Mouse (Mus musculus) frontal cortex, postnatal 25 days (tissue): Measurements from ENCODE around the gene Podn.
A peak's percentile ranks its signal among the peaks of the same experiment; 100 is the strongest.
"Not testable (repeated sequence)": the region's sequence is repeated elsewhere in the genome, so short reads cannot be mapped to it uniquely, and the experiment has no call there.

Experiments used
- DNase-seq, 2 experiments: peaks; one replicate each; pipeline ENCODE4 v3.0.0; 2022; ENCODE audit warnings: low spot score in 2 of 2

The Podn gene

GRCm38 (mm10) chr4:108096345-108096744 is at the start of gene Podn:
TSS of gene Podn (minus strand) at chr4:108096445.
- no peak for DNase-seq

DNA sequence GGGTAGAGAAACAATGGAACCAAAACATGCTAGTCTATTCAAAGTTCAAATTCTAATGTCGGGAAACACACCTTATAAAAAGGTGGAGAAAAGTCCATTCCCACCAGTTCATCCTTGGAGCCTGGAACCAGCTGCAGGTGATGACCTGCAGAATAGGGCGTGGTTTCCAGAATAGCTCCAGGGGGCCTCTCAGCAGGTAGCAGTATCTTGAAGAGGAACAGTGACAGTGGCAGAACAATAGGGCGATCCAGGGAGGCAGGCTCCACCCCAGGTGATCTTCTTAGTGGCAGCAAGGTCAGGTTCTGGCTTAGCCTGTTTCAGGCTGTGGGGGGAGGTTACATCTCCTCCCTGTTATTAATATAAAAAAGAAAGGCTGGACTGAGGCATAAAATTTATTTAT is 49.3 kb upstream of the Podn start:
- not testable (repeated sequence) for DNase-seq

DNA sequence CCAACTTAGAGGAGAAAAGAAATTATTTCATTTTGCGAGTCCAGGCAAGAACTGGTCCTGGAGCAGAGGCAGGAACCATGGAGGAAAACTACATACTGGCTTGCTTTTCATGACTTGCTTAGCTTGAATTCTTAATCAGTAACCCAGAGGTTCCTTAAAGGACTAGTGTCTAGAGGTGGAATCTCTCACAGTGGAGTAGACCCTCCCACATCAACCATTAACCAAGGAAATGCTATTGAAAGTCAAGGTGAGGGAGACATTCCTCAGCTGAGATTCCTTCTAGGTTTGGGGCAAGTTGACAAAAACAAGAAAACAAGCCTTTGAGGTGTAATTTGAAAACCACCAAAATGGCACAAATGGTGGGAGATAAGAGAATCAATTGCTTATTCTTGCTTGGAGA is 48.6 kb upstream of the Podn start, which contains the start of gene Scp2:
Gene Scp2, minus strand, starts transcription at position 119 of the 400 bp plus-strand sequence.
- no peak for DNase-seq

GRCm38 (mm10) chr4:108143778-108144177 is 47.5 kb upstream of the Podn start:
- DNase-seq, result no peak

GRCm38 (mm10) chr4:108143178-108143577 is 46.9 kb upstream of the Podn start:
- DNase-seq, result not testable (repeated sequence)

DNA sequence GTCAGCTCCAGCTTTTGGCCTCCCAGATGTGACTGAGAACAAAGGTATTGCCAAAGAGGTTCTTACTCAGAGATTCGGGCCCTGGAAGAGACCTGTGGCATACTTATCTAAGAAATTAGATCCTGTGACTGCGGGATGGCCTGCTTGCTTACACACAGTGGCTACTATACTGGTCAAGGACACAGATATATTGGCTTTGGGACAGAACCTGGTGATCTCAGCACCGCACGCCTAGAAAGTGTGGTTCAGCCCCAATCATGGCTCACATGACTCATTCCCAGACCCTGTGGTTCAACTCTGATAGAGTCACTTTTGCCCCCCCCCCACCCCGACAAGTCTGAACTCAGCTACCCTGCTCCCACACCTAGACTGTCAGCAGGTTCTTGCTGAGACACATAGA is 40.7 kb upstream of the Podn start:
- no peak for DNase-seq

- no peak for DNase-seq
These were observed 34.2 kb upstream of the Podn start for GRCm38 (mm10) chr4:108130452-108130851.

DNA sequence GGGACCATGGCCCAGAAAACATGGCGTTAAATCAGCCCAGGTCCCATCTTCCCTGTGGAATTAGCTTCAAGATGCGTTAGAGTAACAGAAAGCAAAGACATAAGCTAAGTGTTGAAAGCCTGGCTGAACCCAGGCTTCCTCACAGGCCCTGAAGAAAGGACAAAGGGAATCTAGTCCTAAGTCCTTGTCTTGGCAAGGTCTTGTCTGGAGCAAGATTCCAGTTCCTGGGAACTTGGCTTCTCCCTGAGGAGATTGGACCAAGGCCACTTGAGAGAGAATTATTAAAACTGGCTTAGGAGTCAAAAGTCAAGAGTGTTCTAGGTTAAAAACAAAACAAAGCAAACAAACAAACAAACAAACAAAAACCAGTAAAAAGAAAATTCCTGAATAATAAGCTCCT is 32.1 kb upstream of the Podn start:
- DNase-seq, result no peak

DNA sequence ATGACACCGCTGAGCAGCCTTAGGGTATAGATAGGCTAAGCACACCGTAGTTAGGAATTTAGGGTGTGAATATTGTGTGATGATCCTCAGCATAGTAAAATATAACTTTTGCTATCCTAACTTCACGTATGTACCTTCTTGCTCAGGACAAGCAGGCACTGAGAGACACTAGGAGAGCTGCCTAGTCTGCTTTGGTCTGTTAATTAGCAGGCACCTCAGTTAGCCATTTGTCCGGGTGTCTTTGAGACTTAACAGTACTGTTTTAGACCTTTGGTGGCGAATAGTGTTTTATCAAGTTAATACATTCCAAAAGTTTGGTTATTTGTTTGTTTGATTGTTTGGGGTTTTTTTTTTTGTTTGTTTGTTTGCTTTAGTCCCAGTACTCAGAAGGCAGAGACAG is 31.3 kb upstream of the Podn start:
- no peak for DNase-seq

DNA sequence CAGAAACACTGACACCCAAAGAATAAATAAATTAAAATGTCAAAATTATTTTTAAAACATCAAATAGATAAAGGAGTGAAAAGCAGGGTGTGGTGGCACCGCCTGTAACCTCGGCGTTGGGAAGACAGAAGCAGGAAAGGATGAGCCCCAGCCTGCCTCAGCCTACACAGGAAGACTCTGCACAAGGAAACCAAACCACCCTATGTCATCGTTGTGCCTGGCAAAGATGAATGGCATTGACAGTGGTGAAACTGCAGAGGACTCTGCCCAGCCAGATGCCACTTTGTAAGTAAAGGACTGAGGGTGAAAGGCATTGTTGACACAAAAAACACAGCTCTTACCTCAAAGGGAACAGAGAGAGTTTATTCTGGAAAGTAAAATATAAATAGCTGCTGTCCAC is 30.0 kb upstream of the Podn start:
- no peak for DNase-seq

DNA sequence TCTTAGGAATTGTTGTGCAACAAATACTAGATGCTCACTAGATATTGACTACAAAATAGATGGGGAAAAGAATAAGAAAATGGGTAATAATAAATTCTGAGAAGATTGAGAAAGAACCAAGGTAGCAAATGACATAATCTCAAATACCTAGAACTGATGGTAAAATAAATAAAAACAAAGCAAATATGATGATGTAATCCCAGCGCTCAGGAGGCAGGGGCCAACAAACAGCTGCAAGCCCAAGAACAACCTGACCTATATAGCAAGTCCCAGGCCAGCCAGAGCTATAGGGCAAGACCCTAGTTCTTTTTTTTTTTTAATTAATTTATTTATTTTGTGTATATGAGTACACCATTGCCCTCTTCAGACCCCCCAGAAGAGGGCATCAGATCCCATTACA is 27.9 kb upstream of the Podn start:
- DNase-seq, result no peak

GRCm38 (mm10) chr4:108117924-108118876 is 22.0 kb upstream of the Podn start:
- DNase-seq, result peak; percentile 79 to 94

- no peak for DNase-seq
These were observed 21.2 kb upstream of the Podn start for GRCm38 (mm10) chr4:108117488-108117887.

DNA sequence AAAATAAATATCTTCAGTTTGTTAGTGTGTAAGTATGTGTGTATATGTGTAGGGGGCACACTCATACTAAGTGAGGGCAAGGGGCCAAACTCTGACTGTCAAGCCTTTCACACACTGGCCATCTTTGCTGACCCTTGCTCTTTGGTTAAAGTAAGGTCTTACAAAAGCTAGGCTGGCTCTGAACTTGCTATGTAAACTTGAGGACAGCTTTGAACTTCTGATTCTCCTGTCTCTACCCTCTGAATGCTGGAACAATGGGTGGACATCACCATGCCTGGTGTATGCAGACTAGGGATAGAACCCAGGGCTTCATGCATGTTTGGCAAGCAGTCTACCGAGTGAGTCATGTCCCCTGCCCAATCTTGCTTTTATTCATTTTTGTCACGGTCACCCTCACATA is 20.2 kb upstream of the Podn start:
- DNase-seq, result no peak

DNA sequence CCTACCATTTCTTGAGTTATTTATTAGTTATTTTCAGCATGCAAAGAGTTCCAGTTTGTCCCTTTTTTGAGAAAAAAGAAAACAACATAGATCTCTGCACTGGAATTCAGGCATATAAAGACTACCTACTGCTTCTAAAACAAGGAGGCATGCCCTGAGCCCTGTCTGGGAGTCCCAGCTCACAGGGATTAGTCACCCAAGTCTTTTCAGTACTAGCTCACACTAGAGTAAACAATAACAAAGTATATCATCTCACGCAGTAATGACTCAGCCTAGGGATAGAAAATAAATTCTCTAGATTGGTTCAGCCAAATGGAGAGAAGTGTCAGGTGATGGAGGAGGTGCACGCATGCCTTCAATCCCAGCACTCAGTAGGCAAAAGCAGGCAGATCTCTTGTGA is 14.5 kb upstream of the Podn start:
- DNase-seq, result no peak

DNA sequence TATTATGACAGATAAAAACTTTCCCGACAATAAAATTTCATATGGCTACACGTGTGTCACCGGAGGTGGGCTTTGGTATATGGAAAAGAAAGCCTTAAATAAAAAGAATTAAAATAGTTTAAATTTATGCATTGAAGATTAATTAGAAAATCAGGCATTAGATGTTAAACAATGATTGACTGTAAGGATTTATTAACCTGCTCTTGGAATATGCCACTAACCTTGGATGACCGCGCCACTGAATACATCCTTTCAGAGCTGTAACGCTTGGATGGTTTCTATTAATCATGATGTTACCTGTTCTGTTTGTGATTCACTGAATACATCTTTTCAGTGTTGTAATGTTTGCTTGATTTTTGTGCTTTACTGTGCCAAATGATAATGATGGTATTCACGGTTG is 13.5 kb upstream of the Podn start:
- DNase-seq, result no peak

- no peak for DNase-seq
These were observed 3.4 kb downstream of the Podn start for GRCm38 (mm10) chr4:108092741-108093397.

GRCm38 (mm10) chr4:108083993-108084392 is 12.3 kb downstream of the Podn start:
- DNase-seq, result no peak

- no peak for DNase-seq
These were observed 13.1 kb downstream of the Podn start for GRCm38 (mm10) chr4:108083032-108083735.

- no peak for DNase-seq
These were observed 13.8 kb downstream of the Podn start for GRCm38 (mm10) chr4:108082401-108082806.

DNA sequence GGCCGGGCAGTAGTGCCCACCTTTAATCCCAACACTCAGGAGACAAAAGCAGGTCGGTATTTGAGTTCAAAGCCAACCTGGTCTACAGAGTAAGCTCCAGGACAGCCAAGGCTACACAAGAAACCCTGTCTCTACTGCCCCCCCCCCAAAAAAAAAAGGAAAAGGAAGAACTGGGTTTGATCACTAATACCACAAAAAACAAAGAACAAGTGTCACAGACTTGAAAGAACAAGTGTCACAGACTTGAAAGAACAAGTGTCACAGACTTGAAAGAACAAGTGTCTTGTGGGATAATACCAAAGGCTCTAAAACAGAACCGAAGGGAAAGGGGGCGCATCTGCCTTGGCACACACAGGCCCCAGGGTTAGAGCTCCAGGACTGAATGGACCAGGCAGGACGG is 15.4 kb downstream of the Podn start:
- no peak for DNase-seq

GRCm38 (mm10) chr4:108079762-108080161 is 16.5 kb downstream of the Podn start:
- DNase-seq, result no peak
